Mouse (Mus musculus) small intestine, adult 2 months (tissue): ENCODE data around the gene Zfp184.

ENCODE experiments used
- CTCF ChIP-seq: fragments of 200-500 bp; IDR thresholded peaks from 2 replicates; pipeline ENCODE4 v1.5.1; 2012; ENCODE audit warnings: low read depth, mild to moderate bottlenecking, control low read depth, inconsistent platforms, low read length, moderate library complexity, mixed read lengths; ENCODE audit not compliant: insufficient replicate concordance, insufficient read length; ENCODE audit errors: extremely low read depth
- POLR2A ChIP-seq: fragments of 200-500 bp; IDR thresholded peaks from 2 replicates; pipeline ENCODE4 v1.6.1; 2012; ENCODE audit warnings: low read depth, mild to moderate bottlenecking, control low read depth, inconsistent platforms, low read length, moderate library complexity

GRCm38 (mm10) chr13:21994896-21995295 is 50.0 kb downstream of the Zfp184 start:
- TF ChIP-seq CTCF (no peak), POLR2A (no peak)
